Mouse (Mus musculus) neural tube, embryonic 12.5 days (tissue): ENCODE data around the gene Midn. TPM values are rescaled to one million over a fixed set of nuclear protein-coding genes. Genes with fewer than 3 reads are reported as not detected.

Experiments used
- ATAC-seq: fragments of 200-750 bp; cut with Nextera tagmentation; 2 replicates; pipeline ENCODE4 v1.8.0; 2017; ENCODE audit warnings: low read depth, mild to moderate bottlenecking, moderate TSS enrichment, moderate library complexity; ENCODE audit not compliant: low FRiP score
- H3K27ac ChIP-seq: fragments of 300-500 bp; sonication (generic); 2 replicates; pipeline ENCODE4 v1.5.1; 2016
- H3K27me3 ChIP-seq: fragments of 300-500 bp; sonication (generic); replicated peaks from 2 replicates; pipeline ENCODE4 v1.6.1; 2016; ENCODE audit warnings: mild to moderate bottlenecking
- H3K36me3 ChIP-seq: fragments of 300-500 bp; sonication (generic); 2 replicates; pipeline ENCODE4 v1.6.1; 2016; ENCODE audit warnings: mild to moderate bottlenecking
- H3K4me1 ChIP-seq: fragments of 300-500 bp; sonication (generic); 2 replicates; pipeline ENCODE4 v1.6.1; 2016
- H3K4me2 ChIP-seq: fragments of 300-500 bp; sonication (generic); replicated peaks from 2 replicates; pipeline ENCODE4 v1.6.1; 2016; ENCODE audit warnings: mild to moderate bottlenecking
- H3K4me3 ChIP-seq: fragments of 300-500 bp; sonication (generic); 2 replicates; pipeline ENCODE4 v1.5.1; 2016
- H3K9ac ChIP-seq: fragments of 300-500 bp; sonication (generic); 2 replicates; pipeline ENCODE4 v1.6.1; 2016; ENCODE audit warnings: mild to moderate bottlenecking
- H3K9me3 ChIP-seq: fragments of 300-500 bp; sonication (generic); 2 replicates; pipeline ENCODE4 v1.6.1; 2016; ENCODE audit warnings: mild to moderate bottlenecking
- WGBS: fragments of 180-500 bp; shearing (Covaris S2); methylation state at CpG from one replicate; pipeline ENCODE4 v1.1.7; 2016; 5-methylcytosine and 5-hydroxymethylcytosine counted together
- polyA plus RNA-seq: library from polyadenylated mRNA; unstranded; fragments of >200 nt; fragmentation: Nextera tagmentation; extraction: Ambion mirVana; gene quantifications from 2 replicates; pipeline ENCODE4 v1.2.1, GENCODE M21; 2016

Gene Midn
- polyA plus RNA-seq, 1 experiment from 2014 or later: 40.8 TPM

DNA sequence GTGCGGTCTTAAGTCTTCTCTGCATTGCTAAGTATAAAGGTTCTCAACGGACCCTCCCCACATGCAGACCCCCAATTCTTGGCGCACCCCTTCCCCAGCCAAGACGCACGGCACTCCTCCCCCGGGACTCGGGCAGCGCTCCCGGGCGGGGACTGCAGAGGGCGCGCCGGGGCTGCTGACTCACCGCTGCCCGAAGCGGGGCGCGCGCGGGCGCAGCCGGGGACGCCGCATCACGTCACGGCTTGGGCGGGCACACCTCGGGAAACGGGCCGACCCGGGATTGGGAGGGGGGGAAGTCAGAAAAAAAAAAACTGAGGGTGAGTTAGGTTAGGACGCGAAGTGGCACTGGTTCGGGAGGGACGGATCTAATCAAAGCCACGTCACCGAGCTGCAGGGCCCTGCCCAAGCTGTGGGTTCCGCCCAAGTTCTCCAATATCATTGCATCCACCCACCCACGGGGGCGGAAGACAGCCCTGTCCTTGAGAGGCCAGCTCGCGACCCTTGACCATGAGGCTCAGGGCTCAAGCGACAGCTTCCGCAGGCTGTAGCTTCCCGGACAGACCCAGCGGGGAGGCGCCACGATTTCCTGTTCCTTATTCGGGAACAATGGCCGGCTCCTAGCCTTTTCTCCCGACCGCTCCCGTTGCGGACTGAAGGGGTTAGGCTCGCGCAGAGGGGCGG, 678 bp downstream of the Midn start:
- Histone ChIP-seq H3K9ac (peak overlapping the region; percentile 100), H3K4me2 (peak overlapping the region; percentile 91), H3K4me3 (peak overlapping the region; percentile 99), H3K9me3 (no peaks in the 10 kb centered on the region), H3K4me1 (peaks cover 48% of the 10 kb centered on the region), H3K27ac (peak overlapping the region; percentile 98), H3K36me3 (peaks cover 54% of the 10 kb centered on the region), H3K27me3 (no peaks in the 10 kb centered on the region)
- WGBS: under 1% methylated on average over 57 of the region's 57 CpGs
- peak; percentile 31 for ATAC-seq

- peak overlapping the region; percentile 100 for H3K9ac ChIP-seq
- H3K4me3 ChIP-seq: peak overlapping the region; percentile 99
- H3K36me3 ChIP-seq: peaks cover 55% of the 10 kb centered on the region
- peak overlapping the region; percentile 99 for H3K27ac ChIP-seq
- H3K4me1 ChIP-seq: peaks cover 54% of the 10 kb centered on the region
- H3K4me2 ChIP-seq: peak overlapping the region; percentile 91
- peak; percentile 78 for ATAC-seq
- H3K27me3 ChIP-seq: no peaks in the 10 kb centered on the region
- H3K9me3 ChIP-seq: no peaks in the 10 kb centered on the region
- WGBS: under 1% methylated on average over 85 of the region's 88 CpGs
Measured at GRCm38 (mm10) chr10:80149291-80150225, 1.5 kb downstream of the Midn start.

DNA sequence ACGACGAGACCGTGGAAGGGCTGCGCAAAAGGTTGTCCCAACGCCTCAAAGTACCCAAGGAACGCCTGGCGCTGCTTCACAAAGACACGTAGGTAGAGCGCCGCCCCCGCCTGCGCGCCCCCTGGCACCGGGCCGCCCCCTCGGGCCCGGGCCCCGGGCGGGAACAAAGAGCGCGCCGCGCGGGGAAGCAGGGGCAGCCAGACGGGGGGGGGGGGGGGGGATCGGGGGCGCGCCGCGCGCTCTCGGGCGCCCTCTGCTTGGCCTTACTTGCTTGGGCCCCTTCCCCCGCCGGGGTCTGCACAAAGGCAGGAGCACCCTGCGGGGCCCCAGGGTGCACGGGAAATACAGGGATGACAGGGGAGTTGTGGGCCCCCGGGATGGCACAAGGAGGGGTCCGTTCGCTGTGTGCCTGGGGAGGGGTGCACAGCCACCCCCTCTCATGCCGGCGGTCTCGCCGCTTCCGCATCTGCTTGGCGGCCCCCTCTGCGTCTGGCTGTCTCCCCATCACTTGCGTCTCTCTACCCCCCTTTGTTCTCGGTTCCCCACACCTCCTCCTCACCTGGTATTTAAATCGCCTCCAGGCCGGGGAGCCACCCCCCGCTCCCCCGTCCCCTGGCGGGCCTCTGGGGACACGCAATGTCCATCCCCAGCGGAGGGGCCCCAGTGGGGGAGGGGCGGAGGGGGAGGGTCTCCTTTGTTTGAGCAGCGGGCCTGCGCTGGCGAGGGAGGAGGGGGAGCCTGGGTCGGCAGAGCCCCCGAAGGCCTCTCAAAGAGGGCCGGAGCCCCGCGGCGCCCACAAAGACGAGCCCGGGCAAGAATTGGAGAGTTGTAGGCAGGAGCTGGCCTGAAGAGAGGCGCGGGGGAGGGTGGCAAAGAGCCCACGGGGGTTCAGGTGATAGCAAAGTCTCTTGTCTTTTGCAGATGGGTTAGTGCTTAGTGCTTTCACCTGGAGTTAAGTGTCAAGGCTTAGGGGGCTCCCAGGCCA, 2.4 kb downstream of the Midn start:
- Histone ChIP-seq H3K36me3 (peaks cover 55% of the 10 kb centered on the region), H3K4me1 (peaks cover 57% of the 10 kb centered on the region), H3K4me2 (peak overlapping the region; percentile 91), H3K27ac (peak overlapping the region; percentile 99), H3K9ac (peak overlapping the region; percentile 100), H3K4me3 (peak overlapping the region; percentile 99), H3K9me3 (no peaks in the 10 kb centered on the region), H3K27me3 (no peaks in the 10 kb centered on the region)
- 1% methylated on average over 70 of the region's 71 CpGs for WGBS
- 0 out of 2 replicates have a peak, but pooled peaks have one; percentile 4 for ATAC-seq

DNA sequence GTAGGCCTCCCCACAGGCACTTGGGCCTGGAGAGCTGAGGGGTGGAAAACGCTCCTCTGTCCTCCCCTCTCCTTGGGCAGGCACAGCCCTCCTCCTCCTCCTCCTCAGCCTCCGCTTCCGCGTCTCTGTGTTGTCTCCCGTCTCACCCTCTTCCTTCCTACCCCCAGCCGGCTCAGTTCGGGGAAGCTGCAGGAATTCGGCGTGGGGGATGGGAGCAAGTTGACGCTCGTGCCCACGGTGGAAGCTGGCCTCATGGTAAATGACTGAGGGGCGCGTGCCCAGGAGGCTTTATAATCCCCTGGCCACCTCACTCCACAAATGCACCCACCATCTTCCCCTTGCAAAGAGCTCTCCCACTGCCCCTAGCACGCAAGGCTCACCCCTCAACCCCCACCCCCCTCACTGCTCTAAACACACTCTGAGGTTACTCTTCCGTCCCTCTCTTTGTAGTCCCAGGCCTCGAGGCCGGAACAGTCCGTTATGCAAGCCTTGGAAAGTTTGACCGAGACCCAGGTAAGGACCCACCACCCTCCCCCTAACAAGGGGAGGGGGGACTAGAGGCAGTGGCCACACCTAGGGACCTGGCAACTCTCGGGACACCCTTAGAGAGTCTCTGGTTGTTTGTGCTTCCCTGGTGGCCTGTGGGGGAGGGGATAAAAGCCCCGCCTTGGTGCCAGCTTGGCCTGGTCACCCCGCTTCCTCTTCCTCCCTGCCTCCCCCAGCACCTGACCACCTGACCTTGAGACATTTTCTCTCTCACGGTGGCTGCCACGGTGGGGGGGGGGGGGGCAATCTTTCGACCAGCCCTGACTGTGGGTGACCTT, 3.4 kb downstream of the Midn start:
- under 1% methylated on average over 25 of the region's 26 CpGs for WGBS
- Histone ChIP-seq H3K9me3 (no peaks in the 10 kb centered on the region), H3K27ac (peak overlapping the region; percentile 99), H3K4me1 (peaks cover 57% of the 10 kb centered on the region), H3K4me2 (peak overlapping the region; percentile 91), H3K9ac (peak overlapping the region; percentile 100), H3K36me3 (peaks cover 55% of the 10 kb centered on the region), H3K4me3 (peak overlapping the region; percentile 99), H3K27me3 (no peaks in the 10 kb centered on the region)
- ATAC-seq: no peak

- no peak for ATAC-seq
- peaks cover 63% of the 10 kb centered on the region for H3K4me1 ChIP-seq
- H3K9me3 ChIP-seq: no peaks in the 10 kb centered on the region
- peaks cover 61% of the 10 kb centered on the region for H3K36me3 ChIP-seq
- peak overlapping the region; percentile 91 for H3K4me2 ChIP-seq
- peak overlapping the region; percentile 99 for H3K27ac ChIP-seq
- peak overlapping the region; percentile 100 for H3K9ac ChIP-seq
- peak overlapping the region; percentile 99 for H3K4me3 ChIP-seq
- no peaks in the 10 kb centered on the region for H3K27me3 ChIP-seq
- 13% methylated on average over 15 of the region's 15 CpGs for WGBS
Measured at GRCm38 (mm10) chr10:80152071-80152872, 4.2 kb downstream of the Midn start.

GRCm38 (mm10) chr10:80152873-80153260, 4.8 kb downstream of the Midn start:
- Histone ChIP-seq H3K9me3 (no peaks in the 10 kb centered on the region), H3K9ac (peak overlapping the region; percentile 100), H3K4me3 (peak overlapping the region; percentile 99), H3K36me3 (peaks cover 66% of the 10 kb centered on the region), H3K27me3 (no peaks in the 10 kb centered on the region), H3K27ac (peak overlapping the region; percentile 99; the same call in 1 of the 2 replicates), H3K4me1 (peaks cover 63% of the 10 kb centered on the region), H3K4me2 (peak overlapping the region; percentile 91)
- WGBS: 50% methylated on average over 3 of the region's 3 CpGs
- ATAC-seq: no peak

DNA sequence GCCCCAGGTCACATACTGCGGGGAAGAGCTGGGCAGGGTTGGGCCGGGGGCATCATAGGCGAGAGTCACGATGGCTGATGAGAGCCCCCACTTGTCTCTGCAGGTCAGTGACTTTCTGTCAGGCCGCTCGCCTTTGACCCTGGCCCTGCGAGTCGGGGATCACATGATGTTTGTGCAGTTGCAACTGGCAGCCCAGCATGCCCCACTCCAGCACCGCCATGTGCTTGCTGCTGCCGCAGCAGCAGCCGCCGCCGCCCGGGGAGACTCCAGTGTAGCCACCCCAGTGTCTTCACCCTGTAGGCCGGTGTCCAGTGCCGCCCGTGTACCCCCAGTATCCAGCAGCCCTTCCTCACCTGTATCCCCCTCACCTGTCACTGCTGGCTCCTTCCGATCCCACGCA, 5.6 kb downstream of the Midn start:
- H3K9ac ChIP-seq: peak overlapping the region; percentile 100
- WGBS: 87% methylated on average over 19 of the region's 19 CpGs
- H3K27ac ChIP-seq: peak overlapping the region; percentile 51; the same call in 1 of the 2 replicates

GRCm38 (mm10) chr10:80154384-80154783, 6.3 kb downstream of the Midn start:
- Histone ChIP-seq H3K4me2 (peak overlapping the region; percentile 91; the same call in 1 of the 2 replicates), H3K9me3 (no peaks in the 10 kb centered on the region), H3K36me3 (peaks cover 66% of the 10 kb centered on the region), H3K27ac (no peak overlapping the region), H3K27me3 (no peaks in the 10 kb centered on the region), H3K4me3 (no peak overlapping the region), H3K4me1 (peaks cover 76% of the 10 kb centered on the region), H3K9ac (no peak overlapping the region; the same call in 1 of the 2 replicates)
- ATAC-seq: no peak
- WGBS: 88% methylated on average over 7 of the region's 7 CpGs

More for the DNA sequence above, 5.6 kb downstream of the Midn start:
- ATAC-seq: no peak
- Histone ChIP-seq H3K4me2 (peak overlapping the region; percentile 91), H3K4me1 (peaks cover 69% of the 10 kb centered on the region), H3K4me3 (peak overlapping the region; percentile 99; the same call in 1 of the 2 replicates), H3K9me3 (no peaks in the 10 kb centered on the region), H3K27me3 (no peaks in the 10 kb centered on the region), H3K36me3 (peaks cover 66% of the 10 kb centered on the region)

DNA sequence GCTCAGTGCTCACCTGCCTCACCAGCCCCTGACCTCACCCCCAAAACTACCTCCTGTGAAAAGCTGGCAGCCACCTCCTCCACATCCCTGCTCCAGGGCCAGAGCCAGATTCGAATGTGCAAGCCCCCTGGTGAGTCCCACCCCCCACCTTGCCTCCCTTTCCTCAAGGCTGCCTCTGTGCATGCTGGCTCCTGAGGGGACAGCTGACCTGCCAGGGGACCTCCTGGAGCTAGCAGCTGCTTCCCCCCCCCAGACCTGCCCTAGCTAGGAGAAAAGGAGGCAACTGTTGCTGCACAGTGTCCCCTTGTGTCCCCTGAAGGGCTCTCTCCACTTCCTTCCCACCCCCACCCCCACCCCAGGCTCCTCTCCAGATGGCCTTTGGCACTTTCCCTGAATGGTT, 7.2 kb downstream of the Midn start:
- Histone ChIP-seq H3K4me3 (no peak overlapping the region), H3K9me3 (no peaks in the 10 kb centered on the region), H3K4me2 (peak overlapping the region; percentile 31), H3K9ac (0 out of 2 replicates have a peak overlapping the region, but pooled peaks have one; percentile 3), H3K27ac (no peak overlapping the region), H3K27me3 (no peaks in the 10 kb centered on the region), H3K4me1 (peaks cover 81% of the 10 kb centered on the region), H3K36me3 (peaks cover 66% of the 10 kb centered on the region)
- ATAC-seq: no peak
- 60% methylated on average over 1 of the region's 1 CpGs for WGBS
